ENCODE assay signal across 24 mouse cellular contexts in the genomic region with DNA sequence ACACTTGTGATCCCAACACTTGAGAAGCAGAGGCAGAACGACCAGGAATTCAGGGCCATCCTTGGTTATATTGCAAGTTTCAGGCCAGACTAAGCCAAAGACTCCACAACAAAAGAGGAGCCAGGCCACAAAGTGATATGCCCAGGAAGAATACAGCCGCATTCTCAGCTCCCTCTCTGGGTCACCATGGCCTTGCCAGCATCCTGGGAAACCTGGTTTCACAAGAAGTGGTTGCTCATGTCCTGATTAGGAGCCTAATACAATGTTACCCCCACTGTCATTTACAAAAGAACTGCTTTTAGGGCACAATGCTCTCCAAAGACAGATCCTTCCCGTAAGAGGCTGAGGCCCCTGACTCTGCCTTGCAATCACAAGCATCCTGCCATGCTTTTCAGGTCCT.
"Had no signal": no experiment of that assay in that cellular context is flagged by ENCODE, and none has a peak within 500 bp of the region (broad histone marks: within the 10 kb centered on the region; RNA-seq: fewer than 3 reads in every experiment).

No protein-coding gene starts in this region.

- H3K27ac ChIP-seq: heart, embryonic 13.5 days; heart, embryonic 15.5 days; hindbrain, embryonic 13.5 days; hindbrain, embryonic 15.5 days; hindbrain, postnatal 0 days; kidney, embryonic 15.5 days; kidney, postnatal 0 days; limb, embryonic 13.5 days; limb, embryonic 15.5 days; liver, embryonic 12.5 days; liver, embryonic 14.5 days had no signal

- DNase-seq: gastrocnemius, postnatal 14 days; gastrocnemius, postnatal 36 days; heart, adult 18-20 months; heart, postnatal 14 days; heart, postnatal 36 days; kidney, adult 11 months; kidney, adult 2 months; kidney, adult 9 months; kidney, postnatal 14 days; kidney, postnatal 36 days; layer of hippocampus, adult 9-11 months; layer of hippocampus, postnatal 36 days; left cerebral cortex, postnatal 4 days had no signal

- H3K27me3 ChIP-seq: heart, embryonic 13.5 days; heart, embryonic 15.5 days; hindbrain, embryonic 13.5 days; hindbrain, embryonic 15.5 days; kidney, embryonic 15.5 days; limb, embryonic 13.5 days; limb, embryonic 15.5 days; liver, embryonic 12.5 days had no signal

- H3K4me3 ChIP-seq: heart, embryonic 13.5 days; heart, embryonic 15.5 days; hindbrain, embryonic 13.5 days; hindbrain, embryonic 15.5 days; kidney, embryonic 15.5 days; limb, embryonic 13.5 days; limb, embryonic 15.5 days; liver, embryonic 12.5 days had no signal

- H3K4me1 ChIP-seq: heart, embryonic 13.5 days; heart, embryonic 15.5 days; hindbrain, embryonic 13.5 days; hindbrain, embryonic 15.5 days; kidney, embryonic 15.5 days; limb, embryonic 13.5 days; limb, embryonic 15.5 days; liver, embryonic 12.5 days had no signal
